Mouse (Mus musculus) forebrain, embryonic 10.5 days (tissue): Measurements from ENCODE around the gene Slc25a19. TPM values are rescaled to one million over a fixed set of nuclear protein-coding genes. Genes with fewer than 3 reads are reported as not detected.
"Not testable (repeated sequence)": the region's sequence is repeated elsewhere in the genome, so short reads cannot be mapped to it uniquely, and the experiment has no call there.

Experiments used
- DNase-seq: peaks from one replicate; pipeline ENCODE4 v3.0.0-alpha.2; 2017; ENCODE audit warnings: low spot score; ENCODE audit errors: extremely low spot score
- H3K27ac ChIP-seq: fragments of 300-500 bp; sonication (generic); 2 replicates; pipeline ENCODE4 v1.5.1; 2016; ENCODE audit warnings: mild to moderate bottlenecking
- H3K27me3 ChIP-seq: fragments of 300-500 bp; sonication (generic); 2 replicates; pipeline ENCODE4 v1.6.1; 2016; ENCODE audit warnings: mild to moderate bottlenecking; ENCODE audit not compliant: poor library complexity, severe bottlenecking
- H3K36me3 ChIP-seq: fragments of 300-500 bp; sonication (generic); replicated peaks from 2 replicates; pipeline ENCODE4 v1.6.1; 2016; ENCODE audit warnings: mild to moderate bottlenecking, moderate library complexity
- H3K4me1 ChIP-seq: fragments of 300-500 bp; sonication (generic); 2 replicates; pipeline ENCODE4 v1.6.1; 2016
- H3K4me3 ChIP-seq: fragments of 300-500 bp; sonication (generic); 2 replicates; pipeline ENCODE4 v1.5.1; 2016; ENCODE audit warnings: mild to moderate bottlenecking, moderate library complexity
- H3K9me3 ChIP-seq: fragments of 300-500 bp; sonication (generic); 2 replicates; pipeline ENCODE4 v1.6.1; 2016; ENCODE audit warnings: mild to moderate bottlenecking, moderate library complexity
- WGBS: fragments of 180-500 bp; shearing (Covaris S2); methylation state at CpG from one replicate; pipeline ENCODE4 v1.1.7; 2016; 5-methylcytosine and 5-hydroxymethylcytosine counted together
- polyA plus RNA-seq: library from polyadenylated mRNA; unstranded; fragments of >200 nt; fragmentation: Nextera tagmentation; extraction: Ambion mirVana; gene quantifications from 2 replicates; pipeline ENCODE4 v1.2.1, GENCODE M21; 2016

Slc25a19 gene
- polyA plus RNA-seq, 1 experiment from 2014 or later = 26.2 TPM

GRCm38 (mm10) chr11:115653194-115653593, 25.1 kb upstream of the Slc25a19 start:
- Histone ChIP-seq H3K27ac (no peak overlapping the region), H3K9me3 (no peaks in the 10 kb centered on the region), H3K4me3 (no peak overlapping the region), H3K27me3 (no peaks in the 10 kb centered on the region), H3K36me3 (peaks cover 54% of the 10 kb centered on the region), H3K4me1 (0 out of 2 replicates have a peak, but pooled peaks cover 5% of the 10 kb centered on the region)
- no peak for DNase-seq
- 89% methylated on average over 3 of the region's 3 CpGs for WGBS

DNA sequence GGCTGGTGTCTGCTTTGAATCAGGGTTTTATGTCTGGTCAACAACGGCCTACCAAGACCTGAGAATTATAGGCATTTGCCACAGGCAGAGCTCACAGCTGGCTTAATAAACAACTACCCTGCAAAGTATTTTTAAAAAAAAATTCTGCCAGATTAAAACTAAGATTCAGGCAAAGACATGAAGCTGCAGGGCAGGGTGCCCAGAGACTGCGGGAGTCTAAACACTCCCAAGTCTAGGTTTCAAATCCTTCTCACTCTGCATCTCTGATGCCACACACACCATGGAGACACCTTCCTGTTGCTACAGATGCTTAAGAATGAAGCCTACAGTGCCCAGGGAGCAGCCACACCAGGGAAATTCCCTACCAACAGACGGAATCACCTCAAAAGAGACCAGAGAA, 23.6 kb upstream of the Slc25a19 start:
- Histone ChIP-seq H3K4me3 (no peak overlapping the region), H3K4me1 (0 out of 2 replicates have a peak, but pooled peaks cover 5% of the 10 kb centered on the region), H3K27me3 (no peaks in the 10 kb centered on the region), H3K36me3 (peaks cover 65% of the 10 kb centered on the region), H3K9me3 (no peaks in the 10 kb centered on the region), H3K27ac (no peak overlapping the region)
- DNase-seq = no peak
- WGBS = 91% methylated on average over 3 of the region's 3 CpGs

DNA sequence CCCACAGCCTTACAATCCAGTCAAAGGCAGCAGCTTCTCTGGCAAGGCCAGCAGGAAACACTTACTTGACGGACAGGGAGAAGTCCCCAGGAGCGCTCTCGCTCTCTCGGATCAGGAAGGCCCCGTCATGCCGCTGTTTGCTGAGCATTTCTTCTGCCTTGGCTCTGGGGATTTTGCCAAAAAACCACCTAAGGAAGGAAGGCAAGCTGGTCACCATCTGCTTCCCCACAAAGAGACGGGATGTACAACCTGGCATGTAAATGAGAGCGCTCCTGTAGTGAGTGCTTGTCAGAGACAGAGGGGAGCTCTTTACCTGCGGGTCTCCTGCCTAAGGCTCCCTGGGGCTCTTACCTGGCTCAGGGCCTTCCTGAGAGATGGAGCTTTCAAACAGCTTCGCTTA, 21.6 kb upstream of the Slc25a19 start:
- Histone ChIP-seq H3K4me3 (no peak overlapping the region), H3K27ac (no peak overlapping the region), H3K36me3 (peaks cover 75% of the 10 kb centered on the region), H3K9me3 (no peaks in the 10 kb centered on the region), H3K27me3 (no peaks in the 10 kb centered on the region), H3K4me1 (0 out of 2 replicates have a peak, but pooled peaks cover 5% of the 10 kb centered on the region)
- DNase-seq = no peak
- 68% methylated on average over 10 of the region's 10 CpGs for WGBS

- 73% methylated on average over 6 of the region's 6 CpGs for WGBS
- Histone ChIP-seq H3K27me3 (no peaks in the 10 kb centered on the region), H3K36me3 (peaks cover 73% of the 10 kb centered on the region), H3K27ac (no peak overlapping the region), H3K4me3 (no peak overlapping the region), H3K9me3 (no peaks in the 10 kb centered on the region), H3K4me1 (0 out of 2 replicates have a peak, but pooled peaks cover 5% of the 10 kb centered on the region)
- no peak for DNase-seq
Observed at GRCm38 (mm10) chr11:115647459-115647858, 19.4 kb upstream of the Slc25a19 start.

- H3K9me3 ChIP-seq = no peaks in the 10 kb centered on the region
- no peak for DNase-seq
- H3K4me1 ChIP-seq = peaks cover 6% of the 10 kb centered on the region
- H3K27ac ChIP-seq = no peak overlapping the region
- WGBS = 95% methylated on average over 9 of the region's 9 CpGs
- no peaks in the 10 kb centered on the region for H3K27me3 ChIP-seq
- peaks cover 71% of the 10 kb centered on the region for H3K36me3 ChIP-seq
- H3K4me3 ChIP-seq = no peak overlapping the region
Observed at GRCm38 (mm10) chr11:115646439-115646838, 18.3 kb upstream of the Slc25a19 start.

DNA sequence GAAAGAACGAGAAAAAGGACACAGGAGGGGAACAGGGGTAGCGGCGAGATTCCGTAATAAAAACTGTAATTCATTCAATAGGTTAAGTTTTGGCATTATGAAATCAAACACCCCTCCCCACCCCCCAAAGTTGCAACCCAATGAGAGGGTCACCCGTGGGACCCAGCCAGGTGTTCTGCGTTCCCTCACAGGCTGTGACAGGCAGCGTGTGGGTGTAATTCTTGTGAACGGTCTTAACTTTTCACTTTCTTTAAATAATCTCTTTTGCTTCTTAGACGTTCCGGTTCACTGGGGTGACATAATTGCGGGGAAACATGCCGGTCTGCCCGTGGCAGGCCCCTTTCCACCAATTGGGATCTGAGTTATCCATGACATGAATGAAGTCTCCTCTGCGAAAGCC, 17.4 kb upstream of the Slc25a19 start:
- not testable (repeated sequence) for H3K27ac ChIP-seq, DNase-seq, H3K4me3 ChIP-seq, H3K9me3 ChIP-seq, H3K27me3 ChIP-seq
- peaks cover 13% of the 10 kb centered on the region for H3K4me1 ChIP-seq
- 93% methylated on average over 14 of the region's 14 CpGs for WGBS
- peaks cover 68% of the 10 kb centered on the region for H3K36me3 ChIP-seq

GRCm38 (mm10) chr11:115644308-115644707, 16.2 kb upstream of the Slc25a19 start:
- H3K27me3 ChIP-seq = no peaks in the 10 kb centered on the region
- H3K4me1 ChIP-seq = peaks cover 8% of the 10 kb centered on the region
- DNase-seq = no peak
- peaks cover 59% of the 10 kb centered on the region for H3K36me3 ChIP-seq
- H3K4me3 ChIP-seq = no peak overlapping the region
- WGBS = 92% methylated on average over 13 of the region's 13 CpGs
- H3K27ac ChIP-seq = no peak overlapping the region
- no peaks in the 10 kb centered on the region for H3K9me3 ChIP-seq

DNA sequence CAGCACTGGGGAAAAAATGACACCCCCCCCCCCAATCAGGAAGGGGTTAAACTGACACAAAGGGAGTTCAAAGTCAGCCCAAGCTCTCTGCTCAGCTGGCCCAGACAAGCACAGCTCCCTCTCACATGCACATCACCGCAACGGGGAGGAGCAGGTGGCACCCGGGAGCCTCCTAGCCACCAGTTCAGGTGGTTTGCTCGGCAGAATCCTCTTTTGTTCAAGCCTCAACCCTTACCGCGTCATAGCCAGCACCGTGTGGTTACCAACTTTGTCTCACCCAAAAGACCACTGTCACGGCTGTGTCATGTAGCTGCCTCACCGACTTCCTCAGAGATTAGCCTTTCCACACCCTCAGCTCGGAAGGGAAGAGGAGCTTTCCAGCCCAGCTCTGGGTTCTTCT, 15.2 kb upstream of the Slc25a19 start:
- no peaks in the 10 kb centered on the region for H3K9me3 ChIP-seq
- H3K36me3 ChIP-seq = peaks cover 49% of the 10 kb centered on the region
- 86% methylated on average over 10 of the region's 10 CpGs for WGBS
- DNase-seq = no peak
- H3K4me1 ChIP-seq = peaks cover 8% of the 10 kb centered on the region
- H3K27ac ChIP-seq = no peak overlapping the region
- no peak overlapping the region for H3K4me3 ChIP-seq
- H3K27me3 ChIP-seq = no peaks in the 10 kb centered on the region

DNA sequence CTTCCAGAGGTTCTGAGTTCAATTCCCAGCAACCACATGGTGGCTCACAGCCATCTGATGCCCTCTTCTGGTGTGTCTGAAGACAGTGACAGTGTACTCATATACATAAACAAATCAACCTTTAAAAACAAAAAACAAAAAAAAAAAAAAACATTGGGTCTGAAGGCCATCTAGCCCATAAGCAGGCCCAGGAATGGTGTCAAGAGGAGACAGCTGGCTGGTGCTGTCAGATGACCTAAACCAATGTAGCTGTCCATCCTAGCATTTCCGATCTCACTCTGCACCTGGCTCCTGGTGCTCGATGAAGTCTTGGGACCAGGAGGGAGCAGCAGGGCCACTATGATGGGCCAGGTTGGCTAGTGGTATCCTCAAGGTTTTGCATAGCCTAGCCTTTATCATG, 14.6 kb upstream of the Slc25a19 start:
- 95% methylated on average over 2 of the region's 2 CpGs for WGBS
- peaks cover 8% of the 10 kb centered on the region for H3K4me1 ChIP-seq
- H3K27ac ChIP-seq = no peak overlapping the region

DNA sequence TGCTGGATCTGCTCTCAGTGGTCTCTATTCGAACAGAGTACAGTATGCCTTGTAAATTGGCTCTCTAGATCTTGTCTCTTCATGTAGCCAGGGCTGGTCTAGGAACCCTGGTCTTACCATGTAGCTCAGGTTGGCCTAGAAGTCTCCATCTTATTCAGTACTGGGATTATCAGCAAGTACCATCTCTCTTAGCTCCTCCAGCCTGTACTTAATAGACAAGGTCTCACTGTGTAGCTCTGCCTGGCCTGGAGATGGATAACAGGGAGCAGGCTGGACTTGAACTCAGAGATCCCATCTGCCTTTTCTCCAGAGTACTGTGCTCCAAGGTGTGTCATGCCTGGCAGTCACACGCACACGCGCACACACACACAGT, 13.6 kb upstream of the Slc25a19 start:
- H3K36me3 ChIP-seq = peaks cover 36% of the 10 kb centered on the region
- no peaks in the 10 kb centered on the region for H3K9me3 ChIP-seq
- 85% methylated on average over 4 of the region's 4 CpGs for WGBS
- H3K27me3 ChIP-seq = no peaks in the 10 kb centered on the region
- no peak overlapping the region for H3K4me3 ChIP-seq
- DNase-seq = no peak
- H3K27ac ChIP-seq = no peak overlapping the region
- peaks cover 8% of the 10 kb centered on the region for H3K4me1 ChIP-seq

More for the DNA sequence above, 14.6 kb upstream of the Slc25a19 start:
- Histone ChIP-seq H3K27me3 (no peaks in the 10 kb centered on the region), H3K4me3 (no peak overlapping the region), H3K36me3 (peaks cover 44% of the 10 kb centered on the region), H3K9me3 (no peaks in the 10 kb centered on the region)
- no peak for DNase-seq

GRCm38 (mm10) chr11:115640978-115641663, 13.0 kb upstream of the Slc25a19 start:
- H3K4me3 ChIP-seq = no peak overlapping the region
- WGBS = 60% methylated on average over 14 of the region's 14 CpGs
- H3K27me3 ChIP-seq = no peaks in the 10 kb centered on the region
- H3K9me3 ChIP-seq = no peaks in the 10 kb centered on the region
- no peak for DNase-seq
- peaks cover 31% of the 10 kb centered on the region for H3K36me3 ChIP-seq
- peaks cover 8% of the 10 kb centered on the region for H3K4me1 ChIP-seq
- no peak overlapping the region for H3K27ac ChIP-seq

DNA sequence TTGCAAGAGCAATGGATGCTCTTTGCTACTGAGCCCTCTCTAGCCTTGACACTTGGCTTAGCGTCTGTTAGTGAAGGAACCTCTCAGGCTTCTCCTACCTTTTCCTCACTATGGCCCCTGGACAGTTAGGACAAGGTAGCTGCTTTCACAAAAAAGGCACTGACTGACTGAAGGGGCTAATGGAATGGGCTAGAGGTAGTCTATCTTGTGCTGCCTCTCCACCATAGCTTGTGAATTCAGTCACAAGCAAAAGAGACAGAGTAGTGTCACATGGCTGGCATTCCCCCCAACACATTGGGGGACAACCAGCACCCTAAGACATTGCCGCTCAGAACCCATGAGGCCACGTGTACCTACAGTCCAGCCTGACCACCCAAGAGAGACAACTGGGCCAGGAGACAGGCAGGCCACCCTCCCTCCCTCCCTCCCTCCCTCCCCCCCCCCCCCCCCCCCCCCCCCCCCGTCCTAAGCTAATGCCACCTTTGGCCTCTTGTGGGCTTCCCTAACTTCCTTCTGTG, 12.3 kb upstream of the Slc25a19 start:
- H3K36me3 ChIP-seq = peaks cover 24% of the 10 kb centered on the region
- H3K27ac ChIP-seq = no peak overlapping the region
- no peaks in the 10 kb centered on the region for H3K27me3 ChIP-seq
- 83% methylated on average over 3 of the region's 4 CpGs for WGBS
- H3K9me3 ChIP-seq = no peaks in the 10 kb centered on the region
- no peak overlapping the region for H3K4me3 ChIP-seq
- DNase-seq = no peak
- peaks cover 8% of the 10 kb centered on the region for H3K4me1 ChIP-seq

- Histone ChIP-seq H3K4me1 (peaks cover 8% of the 10 kb centered on the region), H3K4me3 (no peak overlapping the region), H3K36me3 (peaks cover 18% of the 10 kb centered on the region), H3K9me3 (no peaks in the 10 kb centered on the region), H3K27me3 (no peaks in the 10 kb centered on the region), H3K27ac (no peak overlapping the region)
- DNase-seq = no peak
- WGBS = 91% methylated on average over 4 of the region's 4 CpGs
Observed at GRCm38 (mm10) chr11:115639540-115639939, 11.4 kb upstream of the Slc25a19 start.
